Mouse (Mus musculus): ENCODE results near the gene Ceacam1. TPM values are rescaled to one million over a fixed set of nuclear protein-coding genes. Genes with fewer than 3 reads are reported as not detected.
"Not testable (repeated sequence)": the region's sequence is repeated elsewhere in the genome, so short reads cannot be mapped to it uniquely, and the experiment has no call there.

Gene Ceacam1
- total and polyA plus RNA-seq, 3 experiments: 3.1 to 25.1 (median 5.9) TPM

GRCm38 (mm10) chr7:25483133-25483735 lies 5.8 kb upstream of the Ceacam1 start:
- Histone ChIP-seq H3K27ac (ENCODE audit: insufficient read depth, low read depth) (no peak overlapping the region), H3K4me2 (ENCODE audit: insufficient read depth, low read depth, poor library complexity, severe bottlenecking) (no peak overlapping the region), H3K9ac (ENCODE audit: insufficient read depth, low read depth) (no peak overlapping the region), H3K27me3 (replicated peaks) (peaks cover 21% of the 10 kb centered on the region), H3K9me3 (replicated peaks; ENCODE audit: low read length) (no peaks in the 10 kb centered on the region), H3K4me3 (replicated peaks in 1 of 3; ENCODE audit: low read depth in 2 of 3, low read length in 2 of 3, poor library complexity in 1 of 3) (no peak overlapping the region), H3K4me1 (ENCODE audit: control insufficient read depth in 1 of 2, insufficient read depth in 2 of 2) (no peaks in the 10 kb centered on the region), H3K36me3 (replicated peaks in 1 of 2; ENCODE audit: control insufficient read depth in 1 of 2, insufficient read depth in 1 of 2, low read length in 1 of 2) (no peaks in the 10 kb centered on the region), H3K79me2 (replicated peaks; ENCODE audit: control insufficient read depth, extremely low read depth, insufficient read depth, poor library complexity, severe bottlenecking) (no peaks in the 10 kb centered on the region)
- in situ Hi-C loops (cut with MboI; ENCODE audit: low pct_ligation_motif_present, low pct_unique_long_range_greater_than_20kb, low sequenced_read_pairs) (loop anchor here (5.0 to 10.0 kb wide), 2 partner anchors 52 to 114 kb away; partner anchors contain the start of gene Ceacam2), dilution Hi-C loops (cut with MboI; ENCODE audit: extremely low pct_ligation_motif_present, extremely low pct_unique_long_range_greater_than_20kb, low sequenced_read_pairs) (no loop called here)
- TF ChIP-seq MXI1 (IDR thresholded peaks at IDR 0.05; ENCODE audit: low read depth, low read length) (no peak), POLR2AphosphoS2 (IDR thresholded peaks at IDR 0.05; ENCODE audit: low read depth, low read length) (no peak), EP300 (IDR thresholded peaks at IDR 0.05; ENCODE audit: low read length) (no peak), ETS1 (conservative IDR thresholded peaks at IDR 0.05; ENCODE audit: low read depth, low read length) (no peak), NELFE (IDR thresholded peaks at IDR 0.05; ENCODE audit: low read depth, low read length) (no peak), JUND (conservative IDR thresholded peaks at IDR 0.05; ENCODE audit: low read depth, low read length) (no peak), CTCF (conservative IDR thresholded peaks at IDR 0.05 in 1 of 2, IDR thresholded peaks at IDR 0.05 in 1 of 2; ENCODE audit: low read depth in 2 of 2, low read length in 2 of 2) (no peak), MAFK (IDR thresholded peaks at IDR 0.05; ENCODE audit: insufficient replicate concordance, low read length) (no peak), TBP (conservative IDR thresholded peaks at IDR 0.05; ENCODE audit: low read depth, low read length) (no peak), ZNF384 (IDR thresholded peaks at IDR 0.05; ENCODE audit: low read depth, low read length) (no peak), TCF12 (IDR thresholded peaks at IDR 0.05; ENCODE audit: low read depth, low read length) (no peak), USF2 (conservative IDR thresholded peaks at IDR 0.05; ENCODE audit: low read depth, low read length) (no peak), IRF4 (IDR thresholded peaks at IDR 0.05; ENCODE audit: low read depth, low read length) (no peak), BHLHE40 (IDR thresholded peaks at IDR 0.05; ENCODE audit: low read depth, low read length) (no peak), CHD1 (IDR thresholded peaks at IDR 0.05; ENCODE audit: low read depth, low read length) (no peak), MAX (IDR thresholded peaks at IDR 0.05; ENCODE audit: low read length) (no peak), JUN (IDR thresholded peaks at IDR 0.05; ENCODE audit: insufficient read depth, low read depth, low read length) (no peak)
- DNase-seq (ENCODE audit: extremely low read depth): no peak

DNA sequence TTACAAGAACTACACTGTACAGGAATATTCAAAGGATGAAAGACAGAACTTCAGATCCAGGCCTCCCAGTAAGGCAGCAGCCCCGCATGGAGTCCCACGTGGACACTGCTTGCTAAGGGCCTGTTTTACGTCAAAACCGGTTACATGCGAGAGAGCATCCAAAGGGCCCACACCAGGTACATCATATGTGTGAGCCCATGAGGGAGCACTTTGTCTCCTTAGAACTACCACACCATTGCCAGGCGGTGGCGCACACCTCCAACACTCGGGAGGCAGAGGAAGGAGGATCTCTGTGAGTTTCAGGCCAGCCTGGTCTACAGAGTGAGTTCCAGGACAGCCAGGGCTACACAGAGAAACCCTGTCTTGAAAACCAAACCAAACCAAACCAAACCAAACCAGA lies 3.4 kb upstream of the Ceacam1 start:
- in situ Hi-C loops (cut with MboI; ENCODE audit: low pct_ligation_motif_present, low pct_unique_long_range_greater_than_20kb, low sequenced_read_pairs): loop anchor here (5.0 to 10.0 kb wide), 2 partner anchors 54 to 117 kb away; partner anchors contain the start of gene Ceacam2
- H3K79me2 ChIP-seq (replicated peaks; ENCODE audit: control insufficient read depth, extremely low read depth, insufficient read depth, poor library complexity, severe bottlenecking); H3K36me3 ChIP-seq (replicated peaks in 1 of 2; ENCODE audit: control insufficient read depth in 1 of 2, insufficient read depth in 1 of 2, low read length in 1 of 2); H3K4me2 ChIP-seq (ENCODE audit: insufficient read depth, low read depth, poor library complexity, severe bottlenecking); dilution Hi-C loops (cut with MboI; ENCODE audit: extremely low pct_ligation_motif_present, extremely low pct_unique_long_range_greater_than_20kb, low sequenced_read_pairs); H3K27me3 ChIP-seq (replicated peaks); H3K27ac ChIP-seq (ENCODE audit: insufficient read depth, low read depth); H3K4me3 ChIP-seq (replicated peaks in 1 of 3; ENCODE audit: low read depth in 2 of 3, low read length in 2 of 3, poor library complexity in 1 of 3); H3K9ac ChIP-seq (ENCODE audit: insufficient read depth, low read depth); H3K9me3 ChIP-seq (replicated peaks; ENCODE audit: low read length): not testable (repeated sequence)
- H3K4me1 ChIP-seq (ENCODE audit: control insufficient read depth in 1 of 2, insufficient read depth in 2 of 2): peaks cover 4 to 18% of the 10 kb centered on the region in 2 experiments; a peak in 2 of 4 replicates
- DNase-seq (ENCODE audit: extremely low read depth): peak; percentile 56
- TF ChIP-seq RAD21 (IDR thresholded peaks at IDR 0.05; ENCODE audit: low read depth, low read length): peak; percentile 58
- peak in 1 of 2 experiments; percentile 75; a peak in 2 of 4 replicates for TF ChIP-seq CTCF (conservative IDR thresholded peaks at IDR 0.05 in 1 of 2, IDR thresholded peaks at IDR 0.05 in 1 of 2; ENCODE audit: low read depth in 2 of 2, low read length in 2 of 2)
- peak; percentile 81 for TF ChIP-seq SMC3 (IDR thresholded peaks at IDR 0.05; ENCODE audit: low read depth, low read length)
